In the genomic region with DNA sequence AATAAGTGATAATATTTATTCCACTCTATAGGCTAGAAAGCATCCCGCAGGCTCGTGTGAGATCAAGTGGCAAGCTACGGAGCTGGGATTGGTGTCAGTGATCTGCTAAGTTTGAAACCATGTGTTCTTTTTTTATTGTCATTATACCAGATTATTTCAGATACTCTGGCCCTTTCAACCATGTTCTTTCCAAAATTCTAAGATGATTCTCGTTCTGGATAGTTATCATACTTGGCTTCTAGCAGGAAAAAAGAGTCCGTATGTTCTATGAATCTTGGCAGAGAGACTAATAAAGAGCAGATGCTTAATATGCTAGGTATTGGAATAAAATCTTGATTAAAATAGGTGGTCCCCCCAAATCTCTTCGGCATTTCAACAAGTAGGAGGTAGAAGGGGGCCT, we compare ENCODE assay signal across 39 mouse cellular contexts. TPM values are rescaled to one million over a fixed set of nuclear protein-coding genes. Genes with fewer than 3 reads are reported as not detected.
"Had no signal": no experiment of that assay in that cellular context is flagged by ENCODE, and none has a peak within 500 bp of the region (broad histone marks: within the 10 kb centered on the region; RNA-seq: fewer than 3 reads in every experiment).

No protein-coding gene starts in this region.

- H3K9ac ChIP-seq: heart, embryonic 13.5 days; heart, embryonic 15.5 days; hindbrain, embryonic 13.5 days; hindbrain, embryonic 15.5 days; kidney, embryonic 15.5 days; limb, embryonic 13.5 days; liver, embryonic 13.5 days had no signal

- ATAC-seq: hindbrain, postnatal 0 days; intestine, embryonic 16.5 days had no signal

- H3K36me3 ChIP-seq: heart, embryonic 13.5 days; heart, embryonic 15.5 days; hindbrain, embryonic 13.5 days; hindbrain, embryonic 15.5 days; kidney, embryonic 15.5 days; limb, embryonic 13.5 days; liver, embryonic 13.5 days had no signal

- H3K27ac ChIP-seq: heart, adult 2 months; heart, embryonic 13.5 days; heart, embryonic 15.5 days; hindbrain, embryonic 13.5 days; hindbrain, embryonic 15.5 days; hindbrain, postnatal 0 days; kidney, embryonic 15.5 days; kidney, postnatal 0 days; left cerebral cortex, adult 2 months; liver, embryonic 13.5 days had no signal

- H3K4me3 ChIP-seq: heart, adult 2 months; heart, embryonic 13.5 days; heart, embryonic 15.5 days; hindbrain, embryonic 13.5 days; hindbrain, embryonic 15.5 days; kidney, embryonic 15.5 days; left cerebral cortex, adult 2 months; limb, embryonic 13.5 days; liver, embryonic 13.5 days had no signal

- DNase-seq: gastrocnemius, postnatal 14 days; gastrocnemius, postnatal 36 days; heart, adult 11 months; heart, adult 2 months; heart, postnatal 14 days; heart, postnatal 36 days; kidney, adult 11 months; kidney, adult 2 months; kidney, adult 9 months; kidney, postnatal 14 days; kidney, postnatal 36 days; layer of hippocampus, adult 9-11 months; layer of hippocampus, postnatal 36 days; liver; liver, embryonic 13.5 days had no signal

- H3K9me3 ChIP-seq: heart, embryonic 13.5 days; heart, embryonic 15.5 days; hindbrain, embryonic 13.5 days; hindbrain, embryonic 15.5 days; kidney, embryonic 15.5 days; limb, embryonic 13.5 days; liver, embryonic 13.5 days had no signal

- H3K27me3 ChIP-seq: heart, embryonic 13.5 days; heart, embryonic 15.5 days; hindbrain, embryonic 13.5 days; hindbrain, embryonic 15.5 days; kidney, embryonic 15.5 days; limb, embryonic 13.5 days; liver, embryonic 13.5 days had no signal

- H3K4me1 ChIP-seq: hindbrain, embryonic 13.5 days; hindbrain, embryonic 15.5 days; liver, embryonic 13.5 days had no signal

- H3K4me2 ChIP-seq: heart, embryonic 11.5 days; heart, embryonic 13.5 days; heart, embryonic 15.5 days; hindbrain, embryonic 13.5 days; hindbrain, embryonic 15.5 days; kidney, embryonic 15.5 days; limb, embryonic 13.5 days; liver, embryonic 11.5 days; liver, embryonic 13.5 days had no signal

RNA-seq across cellular contexts. Expression of a gene that starts 25.3 kb away (rescaled TPM):
- total RNA-seq: gastrocnemius, adult 18-20 months; gastrocnemius, adult 8-10 months; gastrocnemius, postnatal 14 days; gastrocnemius, postnatal 36 days; heart, adult 2 months; heart, postnatal 14 days; heart, postnatal 36 days; hematopoietic stem cell, adult 5-6 weeks; layer of hippocampus, adult 18-20 months; layer of hippocampus, postnatal 14 days; layer of hippocampus, postnatal 36 days; left cerebral cortex, adult 2 months; left cerebral cortex, postnatal 14 days; left cerebral cortex, postnatal 36 days had no signal
- polyA plus RNA-seq: heart, adult 2 months; heart, embryonic 11.5 days; heart, embryonic 13.5 days; heart, embryonic 15.5 days; heart, postnatal 0 days; hindbrain, embryonic 11.5 days; hindbrain, embryonic 13.5 days; hindbrain, embryonic 15.5 days; hindbrain, postnatal 0 days; intestine, embryonic 14.5 days; intestine, embryonic 16.5 days; kidney, adult 2 months; kidney, embryonic 15.5 days; kidney, postnatal 0 days; large intestine, adult 2 months; limb, embryonic 11.5 days; limb, embryonic 13.5 days; liver, embryonic 11.5 days; liver, embryonic 13.5 days had no signal
